Mouse (Mus musculus): ENCODE results near the gene Rarres1.
A peak's percentile ranks its signal among the peaks of the same experiment; 100 is the strongest.

The Rarres1 gene

DNA sequence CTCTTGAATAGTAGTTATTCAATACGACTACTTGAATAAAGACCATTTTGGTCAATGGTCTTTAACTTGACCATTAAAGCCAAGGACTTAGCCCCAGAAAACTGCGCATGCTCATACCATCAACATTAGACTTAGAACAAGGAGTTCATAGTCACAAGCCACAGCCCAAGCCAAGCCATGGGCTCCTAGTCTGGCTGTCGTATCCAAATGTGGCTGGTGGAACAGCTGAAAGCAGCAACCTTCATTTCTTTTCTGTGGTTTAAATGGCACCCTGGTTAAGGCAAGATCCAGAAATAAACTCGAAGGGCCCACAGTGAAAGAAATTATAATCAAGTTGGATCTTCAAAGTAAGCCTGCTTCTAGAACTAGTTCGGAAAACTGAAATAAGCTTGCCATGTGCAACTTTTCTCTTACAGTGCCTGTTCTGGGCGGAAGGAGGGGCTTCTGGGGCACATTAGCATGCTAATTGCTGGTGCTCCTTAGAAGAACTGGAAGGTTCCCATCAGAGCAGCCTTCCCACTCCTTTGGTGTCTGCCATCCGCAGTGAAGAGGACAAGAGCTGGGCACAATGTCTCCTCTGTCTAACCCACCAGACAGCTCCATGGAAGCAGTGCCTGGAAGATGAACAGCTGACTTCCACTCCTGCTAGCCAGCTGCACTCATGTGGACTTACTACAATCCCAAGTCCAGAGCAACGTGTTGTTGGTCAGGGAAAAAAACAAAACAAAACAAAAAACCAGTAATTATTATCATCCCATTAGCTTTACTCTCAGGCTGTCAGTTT, 23.0 kb downstream of the Rarres1 start:
- DNase-seq: no peak

DNA sequence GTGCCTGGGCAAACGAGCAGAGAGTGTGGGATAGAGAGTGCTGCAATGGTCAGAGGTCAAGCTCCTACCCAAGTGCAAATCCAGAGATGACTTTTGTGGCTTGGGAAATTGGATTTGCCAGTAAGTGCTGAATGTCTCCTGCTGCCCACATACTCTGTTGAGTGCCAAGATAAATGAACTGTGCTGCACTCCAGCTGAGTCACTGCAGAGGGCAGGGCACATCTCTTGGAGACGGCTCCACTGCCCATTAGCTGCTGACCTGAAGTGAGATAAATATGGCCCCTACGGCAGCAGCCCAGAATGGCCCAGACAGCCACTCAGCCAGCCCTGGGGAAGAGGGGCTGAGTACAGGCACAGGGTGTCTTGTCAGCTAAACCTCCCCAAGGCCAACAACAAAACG, 25.2 kb downstream of the Rarres1 start:
- no peak for DNase-seq

DNA sequence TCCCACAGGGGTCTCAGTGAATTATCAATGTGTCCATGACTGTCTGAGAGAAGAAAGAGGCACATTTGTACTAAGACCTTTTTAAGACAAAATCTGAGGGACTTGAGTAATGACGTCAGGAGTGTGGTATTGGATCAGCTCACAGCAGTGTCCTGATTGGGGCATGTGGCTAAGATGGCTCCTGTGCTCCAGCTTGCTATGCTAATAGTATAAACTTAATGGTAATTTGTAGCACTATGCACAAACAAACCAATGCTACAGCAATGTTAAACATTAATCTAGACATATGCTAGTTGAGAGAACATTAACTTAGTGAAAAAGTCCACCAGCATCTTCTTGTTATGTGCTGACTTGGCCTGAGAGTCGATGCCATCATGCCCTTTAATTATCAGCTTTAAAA, 30.1 kb downstream of the Rarres1 start:
- DNase-seq: no peak

DNA sequence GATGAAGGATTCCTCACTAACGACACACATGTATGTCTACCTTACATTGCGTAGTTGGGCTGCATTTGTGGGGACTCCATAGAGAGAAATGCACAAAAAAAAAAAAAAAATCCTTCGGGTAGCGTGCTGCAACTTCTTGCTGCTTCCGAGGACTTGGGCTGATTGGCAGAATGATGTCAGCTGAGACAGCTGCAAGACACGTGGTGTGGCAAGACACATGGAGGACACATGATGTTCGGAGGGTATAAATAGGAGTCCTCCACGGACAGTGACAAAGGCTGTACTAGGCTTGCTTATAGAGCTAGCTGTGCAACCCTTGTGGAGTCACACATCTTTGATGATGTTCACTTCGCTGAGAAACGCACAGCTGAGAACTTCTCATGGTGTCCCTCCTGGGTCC, 32.9 kb downstream of the Rarres1 start:
- DNase-seq: no peak

DNA sequence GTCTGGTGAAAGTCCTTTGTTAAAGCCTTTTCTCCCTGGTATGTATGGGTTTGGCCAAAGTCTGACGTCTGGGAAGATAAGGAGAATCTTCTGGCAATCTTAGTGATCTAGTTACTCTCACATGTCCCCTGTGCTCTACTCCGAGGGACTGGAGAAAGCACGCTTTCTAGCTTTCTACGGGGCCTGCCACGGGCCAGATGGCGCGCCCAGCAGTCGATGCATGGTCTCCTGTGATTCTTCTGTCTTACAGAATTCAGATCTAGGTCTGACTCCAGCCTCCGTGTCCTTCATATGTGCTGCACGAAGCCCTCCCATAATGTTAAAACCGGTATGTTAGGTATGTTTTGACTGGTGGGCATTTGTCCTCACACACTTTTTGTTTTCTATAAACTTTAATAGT, 35.5 kb downstream of the Rarres1 start:
- no peak for DNase-seq

DNA sequence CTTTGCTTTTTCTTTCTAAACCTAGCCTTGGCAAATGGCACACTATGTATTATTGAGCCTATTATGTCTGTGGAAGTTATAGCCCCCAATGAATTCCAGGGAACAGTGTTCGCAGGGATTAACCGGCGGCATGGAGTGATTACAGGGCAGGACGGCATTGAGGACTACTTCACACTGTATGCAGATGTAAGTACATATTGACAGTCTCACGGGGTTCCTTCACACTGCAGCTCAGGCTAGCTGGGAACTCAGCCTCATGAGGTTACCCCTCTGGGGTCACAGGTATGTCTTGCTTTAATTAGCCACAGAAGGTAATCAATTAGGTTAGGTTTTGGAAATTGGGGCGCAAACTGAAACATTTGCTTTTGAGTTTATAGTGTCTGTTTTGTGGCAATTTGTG, 41.9 kb downstream of the Rarres1 start:
- no peak for DNase-seq

DNA sequence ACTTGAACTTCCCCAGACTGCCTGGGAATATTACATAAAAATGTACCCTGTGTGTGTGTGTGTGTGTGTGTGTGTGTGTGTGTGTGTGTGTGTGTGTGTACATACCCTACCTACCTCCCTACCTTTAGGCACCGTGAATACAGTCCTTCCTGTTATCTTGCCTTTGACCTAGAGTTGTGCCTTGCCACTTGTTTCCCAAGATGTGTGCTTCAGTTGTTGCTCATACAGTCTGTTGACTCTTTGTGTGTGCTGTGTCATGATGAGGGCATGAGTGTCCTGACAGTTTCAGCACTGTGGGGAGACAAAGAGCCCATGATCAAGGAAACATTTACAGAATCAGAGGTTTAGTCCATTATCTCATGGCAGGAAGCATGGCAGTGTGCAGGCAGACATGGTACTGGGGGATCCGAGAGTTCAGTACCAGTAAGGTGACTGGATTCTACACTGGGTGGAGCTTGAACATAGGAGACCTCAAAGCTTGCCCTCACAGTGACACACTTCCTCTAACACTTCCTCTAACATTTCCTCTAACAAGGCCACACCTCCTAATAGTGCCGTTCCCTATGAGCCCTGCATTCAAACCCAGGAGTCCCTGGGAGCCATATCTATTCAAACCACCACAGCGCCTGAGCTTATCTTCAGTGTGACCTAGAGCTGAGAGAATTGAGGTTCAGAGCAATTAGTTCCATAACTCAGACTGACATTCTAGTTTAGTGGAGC, 43.8 kb downstream of the Rarres1 start:
- no peak for DNase-seq

DNA sequence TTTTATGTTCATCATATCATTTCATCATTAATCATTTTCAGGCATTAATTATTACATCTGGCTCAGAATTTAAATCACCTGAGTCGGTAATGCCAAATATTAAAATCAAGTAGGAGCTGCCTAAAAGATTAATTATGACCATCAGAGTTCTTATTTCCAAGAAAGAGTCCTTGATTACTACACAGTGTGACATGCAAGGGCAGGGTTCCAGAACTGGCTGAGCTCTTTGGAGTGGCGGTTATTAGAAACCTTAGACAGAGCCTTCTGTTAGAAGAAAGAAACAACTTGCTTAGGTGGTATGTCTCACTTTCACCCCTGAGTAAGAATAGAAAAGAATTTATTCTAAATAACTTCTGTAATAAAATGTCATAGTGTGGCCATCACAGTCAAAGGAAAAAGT, 48.0 kb downstream of the Rarres1 start:
- DNase-seq: no peak

DNA sequence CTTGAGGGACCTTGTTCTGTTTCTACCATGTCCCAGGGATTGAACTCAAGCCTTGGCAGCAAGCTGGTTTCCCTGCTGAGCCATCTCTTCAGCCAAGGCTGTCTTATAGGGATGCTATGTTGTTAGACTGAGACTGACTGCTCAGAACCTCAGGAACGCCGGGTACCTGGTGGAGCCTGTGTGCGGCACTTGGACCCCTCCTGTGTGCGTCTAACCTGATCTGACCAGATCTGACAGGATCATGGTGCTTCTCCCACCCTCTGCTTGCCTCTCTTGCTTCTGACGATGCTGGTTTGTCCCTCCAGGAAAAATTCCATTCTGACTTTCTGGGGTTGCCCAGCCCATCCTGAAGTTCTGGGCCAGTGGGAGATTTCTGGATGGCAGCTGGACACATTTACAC, 48.7 kb downstream of the Rarres1 start:
- no peak for DNase-seq

DNA sequence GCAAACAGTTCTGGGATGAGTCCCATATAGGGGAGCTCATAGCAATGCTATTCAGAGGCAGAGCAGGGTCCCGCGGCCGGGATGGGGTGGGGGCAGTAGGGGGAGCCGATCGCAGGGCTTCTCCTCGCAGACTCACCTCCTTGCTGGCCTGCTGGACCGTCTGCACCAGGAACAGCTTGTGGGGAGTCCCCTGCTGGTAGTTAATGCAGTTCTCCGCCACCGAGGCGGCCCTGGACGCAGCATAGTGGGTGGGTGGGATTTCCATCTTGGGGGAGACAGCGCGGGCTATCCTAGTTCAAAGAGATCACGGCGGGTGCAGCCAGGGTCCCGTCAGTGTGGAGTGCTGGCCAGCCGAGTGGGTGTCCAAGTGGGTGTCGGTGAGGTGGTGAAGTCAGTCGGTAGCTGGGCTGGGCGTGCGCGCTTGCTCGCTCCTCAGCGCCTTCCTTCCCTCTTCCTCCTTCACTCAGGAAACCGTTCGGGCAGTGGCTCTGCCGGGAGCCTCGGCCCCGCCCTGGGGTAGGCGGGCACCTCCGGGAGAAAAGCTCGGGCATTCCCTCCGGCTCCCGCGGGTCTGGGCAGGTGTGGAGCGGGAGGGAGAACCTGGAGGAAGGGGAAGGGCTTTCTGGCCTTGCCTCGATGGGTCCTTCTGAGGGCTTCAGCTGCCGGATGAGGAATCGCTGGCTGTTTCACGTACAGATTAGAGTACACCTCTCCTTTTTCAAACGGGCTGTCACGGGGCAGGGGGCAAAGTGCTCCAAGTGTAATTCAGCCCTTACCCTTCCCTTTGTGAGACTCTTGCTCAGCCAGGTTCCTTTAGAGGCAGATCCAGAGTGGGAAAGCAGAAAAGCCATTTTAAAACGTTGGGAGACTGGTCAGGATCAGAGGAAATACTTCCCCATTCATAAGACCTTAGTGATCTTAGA, 51.6 kb downstream of the Rarres1 start, which contains the start of gene Lxn:
TSS of gene Lxn (minus strand) at position 477 of the 923 bp plus-strand sequence.
- peak; percentile 80 for DNase-seq

DNA sequence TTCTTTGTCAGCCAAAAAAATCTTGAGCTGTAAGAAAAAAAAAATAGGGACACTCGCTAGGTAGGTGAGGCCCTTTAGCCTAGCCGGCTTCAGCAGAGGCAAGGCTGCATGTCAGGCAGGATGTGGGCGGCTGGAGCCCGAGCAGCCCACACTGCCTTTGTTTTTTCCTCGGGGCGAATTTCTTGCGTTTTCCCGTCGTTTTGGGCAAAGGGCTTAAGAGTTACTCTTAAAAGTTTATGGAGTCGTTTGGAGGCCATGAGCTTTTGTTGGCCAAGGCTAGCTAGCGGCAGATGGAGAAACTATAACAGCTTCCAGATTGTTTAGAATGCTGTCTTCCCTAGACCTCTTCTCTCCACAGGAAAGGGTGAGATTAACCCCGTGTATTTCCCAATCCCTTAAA, 52.3 kb downstream of the Rarres1 start:
- DNase-seq: peak; percentile 60

DNA sequence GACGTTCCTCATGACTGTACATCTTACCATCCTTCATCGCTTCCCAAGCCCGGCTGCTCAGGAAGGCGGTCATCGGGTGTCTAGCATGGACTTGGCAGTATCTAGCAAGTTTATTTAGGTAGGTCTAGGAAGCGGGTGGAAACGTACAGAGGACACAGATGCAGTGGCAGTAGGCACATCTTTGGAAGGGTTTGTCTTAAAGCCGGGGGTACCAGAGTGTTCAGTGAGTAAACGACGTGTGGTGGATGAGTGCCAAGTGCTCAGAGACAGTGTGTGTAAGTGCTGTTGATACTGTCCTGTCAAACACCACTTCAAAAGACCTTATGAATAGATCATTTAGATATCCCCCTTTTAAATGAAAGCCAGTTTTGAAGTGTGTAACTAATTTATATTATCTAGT, 52.7 kb downstream of the Rarres1 start:
- DNase-seq: peak; percentile 9

DNA sequence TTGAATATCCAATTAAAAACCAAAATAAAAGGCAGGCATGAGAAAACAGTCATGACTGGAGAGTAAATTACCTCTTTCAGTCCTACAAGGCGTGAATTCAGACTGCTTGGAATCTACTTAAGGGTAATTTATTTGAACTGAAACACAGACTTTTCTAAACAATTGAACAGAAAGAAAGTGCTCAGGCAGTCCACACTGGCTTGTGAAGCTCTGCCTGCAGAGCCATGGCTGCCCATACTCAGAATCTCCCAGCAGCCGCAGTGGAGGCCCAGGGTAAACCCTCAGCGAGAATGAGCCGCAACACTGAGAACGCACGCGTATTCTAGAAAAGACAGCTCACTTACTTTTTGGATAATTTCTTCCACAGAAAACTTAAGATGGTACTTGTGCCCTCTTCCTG, 53.3 kb downstream of the Rarres1 start:
- no peak for DNase-seq

DNA sequence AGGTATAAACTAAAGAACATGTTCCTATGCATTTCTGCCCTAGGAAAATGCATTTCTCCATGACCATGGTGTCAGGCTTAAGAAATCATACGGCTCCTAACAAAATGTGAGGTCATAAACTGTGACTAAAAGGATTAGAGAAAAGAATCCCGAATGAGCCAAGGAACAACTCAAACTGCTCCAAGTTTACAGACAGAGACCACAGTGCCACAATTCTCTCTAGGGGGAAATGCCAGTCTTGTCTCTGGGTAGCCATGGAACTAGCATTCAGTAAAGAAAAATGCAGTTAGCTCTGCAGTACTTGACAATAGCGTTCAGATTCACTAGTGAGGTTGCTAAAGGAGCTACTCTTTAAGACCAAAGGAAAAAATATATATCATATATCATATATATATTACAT, 55.4 kb downstream of the Rarres1 start:
- no peak for DNase-seq

DNA sequence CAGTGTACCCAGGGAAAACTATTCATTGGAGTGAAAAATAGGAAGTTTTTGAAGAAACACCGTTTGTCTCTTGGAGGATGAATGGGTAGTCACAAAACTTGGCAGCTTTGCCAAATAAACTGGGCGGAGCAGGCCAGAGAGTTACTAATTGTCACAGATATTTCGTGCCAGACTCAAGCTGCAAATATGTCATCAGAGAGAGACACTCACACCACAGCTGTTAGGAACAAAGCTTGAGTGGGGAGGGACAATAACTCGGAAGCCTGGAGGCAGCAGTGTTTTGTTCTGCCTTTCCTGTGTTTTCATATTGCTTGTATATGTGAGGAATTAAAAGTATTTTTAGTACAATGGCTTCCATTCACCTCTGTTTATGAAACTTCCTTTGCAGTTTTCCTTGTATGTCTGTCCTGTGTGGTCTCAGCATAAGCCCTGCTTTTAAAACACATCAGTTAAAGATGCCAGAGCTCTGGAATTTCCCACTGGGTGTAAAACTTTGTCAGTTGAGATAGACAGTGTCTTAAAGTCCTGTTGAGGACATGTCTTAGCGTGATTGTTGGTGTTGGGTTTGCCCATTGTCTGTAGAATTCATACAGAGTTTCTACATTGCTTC, 64.6 kb downstream of the Rarres1 start:
- no peak for DNase-seq

DNA sequence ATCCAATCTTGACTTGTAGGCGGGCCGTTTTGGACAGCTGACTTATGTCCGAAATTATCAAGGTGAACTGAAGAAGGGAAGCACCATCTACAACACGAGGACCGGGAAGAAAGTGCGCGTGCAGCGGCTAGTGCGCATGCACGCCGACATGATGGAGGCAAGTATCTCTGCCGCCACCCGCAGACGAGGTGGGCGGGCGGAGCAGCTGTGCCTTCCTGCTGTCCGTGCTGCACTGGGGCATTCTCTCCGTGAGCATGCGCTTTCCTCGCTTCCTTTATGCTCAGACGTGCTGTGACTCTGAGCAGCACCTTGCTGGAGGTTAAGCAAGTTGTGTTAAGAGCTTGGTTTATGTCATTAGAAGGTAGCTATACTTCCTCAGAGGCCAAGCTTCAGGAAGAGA, 65.7 kb downstream of the Rarres1 start:
- no peak for DNase-seq

DNA sequence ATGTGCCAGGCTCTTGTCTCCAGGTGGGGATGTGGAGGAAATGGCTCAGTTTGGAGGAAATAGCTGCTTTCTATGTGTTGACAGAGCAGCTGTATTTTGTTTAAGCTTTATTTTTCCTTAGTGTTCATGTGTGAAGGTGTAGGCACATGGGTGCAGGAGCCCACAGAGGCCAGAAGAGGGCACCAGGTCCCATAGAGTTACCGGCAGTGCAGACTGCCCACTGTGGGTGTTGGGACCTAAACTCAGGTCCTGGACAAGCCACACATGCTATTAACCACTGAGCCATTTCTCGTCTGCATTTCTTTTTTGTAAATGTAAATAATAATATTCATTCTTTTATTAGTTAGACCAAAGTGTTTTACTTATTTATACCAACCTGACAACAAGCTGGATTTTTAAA, 68.2 kb downstream of the Rarres1 start:
- DNase-seq: no peak

DNA sequence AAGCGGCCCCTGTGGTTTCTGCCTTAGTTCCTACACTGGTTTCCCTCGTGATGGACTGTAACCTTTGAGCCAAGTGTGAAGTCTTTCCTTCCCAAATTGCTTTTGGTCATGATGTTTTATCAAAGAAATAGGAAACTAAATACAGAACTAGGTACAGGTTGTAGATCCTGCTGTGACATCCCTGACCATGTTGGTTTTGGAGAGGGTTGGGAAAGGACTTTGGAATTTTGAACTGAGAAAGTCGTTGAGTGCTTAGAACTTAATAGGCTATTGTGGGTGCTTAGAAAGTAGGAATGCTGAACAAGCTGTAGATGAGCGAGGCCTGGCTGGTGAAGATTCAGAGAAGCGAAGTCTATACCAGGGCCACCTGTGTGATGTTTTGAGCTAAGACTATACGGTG, 81.3 kb downstream of the Rarres1 start:
- no peak for DNase-seq

DNA sequence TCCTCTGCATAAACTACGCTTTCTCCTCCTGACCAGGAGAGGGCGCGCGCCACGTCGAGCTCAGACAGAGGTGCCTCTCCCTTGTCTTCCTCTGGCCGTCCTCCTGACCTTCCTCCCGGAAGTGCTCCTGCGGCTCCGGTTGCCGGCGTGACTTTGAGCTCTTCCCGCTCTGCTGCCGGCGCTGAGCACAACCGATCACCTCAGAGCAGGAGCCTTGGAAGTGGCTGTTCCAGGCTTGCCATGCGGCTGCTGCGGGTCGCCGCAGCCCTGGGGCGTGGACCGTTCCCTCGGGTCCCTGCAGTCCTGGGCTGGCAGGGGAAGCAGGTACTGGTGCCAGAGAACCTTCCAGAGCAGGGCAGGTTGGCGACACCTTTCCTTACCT, 85.3 kb downstream of the Rarres1 start, which contains the start of gene Gfm1:
TSS of gene Gfm1 (plus strand) at position 98 of the 382 bp plus-strand sequence.
- peak; percentile 91 for DNase-seq

DNA sequence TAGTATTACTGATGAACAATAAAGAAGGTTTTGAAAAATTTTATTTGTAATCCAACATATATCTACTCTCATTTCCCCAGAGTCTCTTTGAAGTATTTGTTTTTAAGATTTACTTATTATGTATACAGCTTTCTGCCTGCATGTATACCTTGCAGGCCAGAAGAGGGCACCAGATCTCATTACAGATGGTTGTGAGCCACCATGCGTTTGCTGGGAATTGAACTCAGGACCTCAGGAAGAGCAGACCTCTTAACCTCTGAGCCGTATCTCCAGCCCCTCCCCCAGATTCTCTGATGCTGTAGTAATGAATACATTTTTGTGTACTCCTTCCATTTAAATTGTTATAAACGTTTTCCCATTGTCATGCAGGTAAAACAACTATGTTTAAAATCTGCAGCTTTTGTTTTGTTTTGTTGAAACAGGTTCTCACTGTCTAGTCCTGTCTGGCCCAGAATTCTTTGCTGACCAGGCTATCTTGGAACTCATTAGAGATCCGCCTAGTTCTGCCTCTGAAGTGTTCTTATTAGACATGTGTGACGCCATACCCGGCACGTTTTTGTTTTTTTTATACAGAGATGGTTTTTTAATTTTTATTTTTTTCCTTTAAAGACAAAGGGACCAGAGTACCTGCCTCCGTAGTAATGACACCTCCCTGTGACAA, 85.9 kb downstream of the Rarres1 start:
- DNase-seq: peak; percentile 1

Measured in embryo, embryonic 11 days (tissue).